Mouse (Mus musculus) hindbrain, embryonic 15.5 days (tissue): ENCODE measurements around the gene Prim2. TPM values are rescaled to one million over a fixed set of nuclear protein-coding genes. Genes with fewer than 3 reads are reported as not detected.

Source experiments
- ATAC-seq: fragments of 200-750 bp; cut with Nextera tagmentation; 2 replicates; pipeline ENCODE4 v1.8.0; 2017; ENCODE audit warnings: low read depth, moderate number of reproducible peaks, moderate TSS enrichment; ENCODE audit not compliant: low FRiP score
- H3K27ac ChIP-seq: fragments of 300-500 bp; sonication (generic); replicated peaks from 2 replicates; pipeline ENCODE4 v1.5.1; 2015; ENCODE audit warnings: mild to moderate bottlenecking, inconsistent platforms
- H3K27me3 ChIP-seq: fragments of 300-500 bp; sonication (generic); 2 replicates; pipeline ENCODE4 v1.6.1; 2015; ENCODE audit warnings: control low read depth, inconsistent platforms
- H3K36me3 ChIP-seq: fragments of 300-500 bp; sonication (generic); 2 replicates; pipeline ENCODE4 v1.6.1; 2015; ENCODE audit warnings: control low read depth, inconsistent platforms
- H3K4me1 ChIP-seq: fragments of 300-500 bp; sonication (generic); replicated peaks from 2 replicates; pipeline ENCODE4 v1.6.1; 2015; ENCODE audit warnings: control low read depth, inconsistent platforms
- H3K4me2 ChIP-seq: fragments of 300-500 bp; sonication (generic); 2 replicates; pipeline ENCODE4 v1.6.1; 2015; ENCODE audit warnings: moderate library complexity, mild to moderate bottlenecking, inconsistent platforms
- H3K4me3 ChIP-seq: fragments of 300-500 bp; sonication (generic); 2 replicates; pipeline ENCODE4 v1.5.1; 2015; ENCODE audit warnings: mild to moderate bottlenecking, inconsistent platforms
- H3K9ac ChIP-seq: fragments of 300-500 bp; sonication (generic); 2 replicates; pipeline ENCODE4 v1.6.1; 2015; ENCODE audit warnings: inconsistent platforms
- H3K9me3 ChIP-seq: fragments of 300-500 bp; sonication (generic); 2 replicates; pipeline ENCODE4 v1.6.1; 2016; ENCODE audit warnings: control low read depth, inconsistent platforms
- WGBS: fragments of 180-500 bp; shearing (Covaris S2); methylation state at CpG from one replicate; pipeline ENCODE4 v1.1.7; 2015; 5-methylcytosine and 5-hydroxymethylcytosine counted together
- polyA plus RNA-seq: library from polyadenylated mRNA; unstranded; fragments of >200 nt; fragmentation: Nextera tagmentation; extraction: Ambion mirVana; gene quantifications from 2 replicates; pipeline ENCODE4 v1.2.1, GENCODE M21; 2015

Gene Prim2
- polyA plus RNA-seq: 22.6 and 24.3 TPM in 2 replicates

DNA sequence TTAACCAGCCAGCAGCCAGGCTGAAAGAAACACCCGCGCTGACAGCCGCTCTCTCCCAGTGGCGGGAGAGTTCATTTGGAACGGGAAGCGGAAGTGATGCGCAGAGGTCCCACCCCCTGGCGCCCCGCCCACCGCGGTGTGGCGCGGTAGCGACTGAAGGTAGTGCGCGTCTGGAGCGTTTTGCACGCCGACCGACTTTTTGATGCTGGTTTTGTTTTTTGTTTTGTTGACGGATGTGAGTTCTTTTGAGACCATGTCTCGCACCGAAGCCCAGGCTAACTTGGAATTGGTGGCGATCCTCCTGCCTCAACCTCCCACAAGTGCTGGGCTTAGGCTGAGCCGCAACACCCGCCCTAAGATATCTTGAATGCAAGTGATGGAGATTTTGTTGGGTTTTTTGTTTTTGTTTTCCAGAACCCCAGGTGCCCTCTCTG lies at the start of gene Prim2:
Gene Prim2, minus strand, starts transcription at position 88 of the 434 bp plus-strand sequence.
- H3K9me3 ChIP-seq: no peaks in the 10 kb centered on the region
- H3K4me2 ChIP-seq: peak within 1 kb of the TSS; percentile 84
- H3K27me3 ChIP-seq: no peaks in the 10 kb centered on the region
- H3K9ac ChIP-seq: peak within 1 kb of the TSS; percentile 81
- WGBS: 0% methylated on average over 26 of the region's 26 CpGs
- peak within 1 kb of the TSS; percentile 57 for H3K4me3 ChIP-seq
- H3K27ac ChIP-seq: peak within 1 kb of the TSS; percentile 96
- H3K4me1 ChIP-seq: peaks cover 12% of the 10 kb centered on the region
- ATAC-seq: peak; percentile 94
- H3K36me3 ChIP-seq: peaks cover 8% of the 10 kb centered on the region; the same call in 1 of the 2 replicates

- 93% methylated on average over 1 of the region's 1 CpGs for WGBS
- Histone ChIP-seq H3K4me1 (peaks cover 16% of the 10 kb centered on the region), H3K9ac (no peak overlapping the region), H3K4me2 (no peak overlapping the region), H3K36me3 (peaks cover 6% of the 10 kb centered on the region; the same call in 1 of the 2 replicates), H3K4me3 (no peak overlapping the region), H3K9me3 (no peaks in the 10 kb centered on the region), H3K27ac (no peak overlapping the region), H3K27me3 (no peaks in the 10 kb centered on the region)
- ATAC-seq: no peak
Observed at GRCm38 (mm10) chr1:33717636-33718035, 48.0 kb upstream of the Prim2 start.

GRCm38 (mm10) chr1:33714796-33715195 lies 45.2 kb upstream of the Prim2 start:
- Histone ChIP-seq H3K9ac (no peak overlapping the region), H3K4me2 (peak overlapping the region; percentile 35), H3K4me1 (0 out of 2 replicates have a peak, but pooled peaks cover 4% of the 10 kb centered on the region), H3K27ac (no peak overlapping the region), H3K27me3 (no peaks in the 10 kb centered on the region), H3K4me3 (no peak overlapping the region), H3K9me3 (no peaks in the 10 kb centered on the region), H3K36me3 (no peaks in the 10 kb centered on the region)
- 5% methylated on average over 10 of the region's 10 CpGs for WGBS
- no peak for ATAC-seq

- no peaks in the 10 kb centered on the region for H3K4me1 ChIP-seq
- 86% methylated on average over 5 of the region's 5 CpGs for WGBS
- H3K4me2 ChIP-seq: no peak overlapping the region
- no peaks in the 10 kb centered on the region for H3K9me3 ChIP-seq
- H3K4me3 ChIP-seq: no peak overlapping the region
- H3K9ac ChIP-seq: no peak overlapping the region
- H3K27ac ChIP-seq: no peak overlapping the region
- no peak for ATAC-seq
- H3K27me3 ChIP-seq: no peaks in the 10 kb centered on the region
- H3K36me3 ChIP-seq: no peaks in the 10 kb centered on the region
Observed at GRCm38 (mm10) chr1:33712026-33712425, 42.4 kb upstream of the Prim2 start.

- Histone ChIP-seq H3K9ac (no peak overlapping the region), H3K27me3 (no peaks in the 10 kb centered on the region), H3K4me2 (no peak overlapping the region), H3K4me3 (no peak overlapping the region), H3K9me3 (no peaks in the 10 kb centered on the region), H3K4me1 (no peaks in the 10 kb centered on the region), H3K27ac (no peak overlapping the region), H3K36me3 (no peaks in the 10 kb centered on the region)
- no peak for ATAC-seq
- 80% methylated on average over 2 of the region's 2 CpGs for WGBS
Observed at GRCm38 (mm10) chr1:33709615-33710014, 40.0 kb upstream of the Prim2 start.

DNA sequence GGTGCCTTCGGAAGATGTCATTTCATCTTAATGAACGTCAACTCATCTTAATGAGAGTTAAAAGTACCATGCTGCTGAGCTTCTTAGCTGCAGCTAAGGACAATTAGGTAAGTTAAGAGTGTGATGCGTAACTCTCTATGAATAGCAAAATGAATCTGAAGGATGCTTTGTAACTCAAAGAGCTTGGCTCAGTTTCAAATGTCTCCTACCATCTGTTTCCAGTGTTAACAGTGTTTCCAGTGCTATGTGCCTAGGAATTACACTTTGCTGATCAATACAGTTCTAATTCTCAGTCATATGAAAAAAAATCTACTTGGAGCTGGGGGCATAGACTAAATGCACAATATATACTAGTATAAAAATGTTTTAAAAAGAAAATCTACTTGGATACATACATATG lies 31.6 kb upstream of the Prim2 start:
- Histone ChIP-seq H3K9ac (no peak overlapping the region), H3K9me3 (no peaks in the 10 kb centered on the region), H3K27ac (no peak overlapping the region), H3K4me2 (no peak overlapping the region), H3K4me1 (no peaks in the 10 kb centered on the region), H3K36me3 (no peaks in the 10 kb centered on the region), H3K4me3 (no peak overlapping the region), H3K27me3 (no peaks in the 10 kb centered on the region)
- ATAC-seq: no peak
- WGBS: 62% methylated on average over 3 of the region's 3 CpGs

DNA sequence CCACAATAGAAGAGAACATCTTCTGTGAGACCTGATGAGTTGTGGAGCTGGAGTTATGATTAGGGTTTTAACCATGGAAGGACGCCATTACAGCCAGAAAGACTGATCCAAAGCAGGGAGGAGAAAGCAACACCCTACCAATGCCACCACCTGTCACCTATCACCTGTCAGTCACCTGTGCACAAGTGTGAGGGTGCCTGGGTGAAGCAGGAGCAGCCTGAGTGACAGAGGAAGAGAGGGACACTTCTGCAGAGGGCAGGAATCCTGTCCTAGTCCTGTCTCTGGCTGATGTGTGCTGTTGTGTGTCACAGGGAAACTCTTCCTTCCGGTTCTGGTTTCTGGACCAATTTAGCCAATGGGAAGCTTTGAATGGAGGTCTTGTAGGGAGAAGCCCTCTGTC lies 26.4 kb upstream of the Prim2 start:
- Histone ChIP-seq H3K4me1 (no peaks in the 10 kb centered on the region), H3K9me3 (no peaks in the 10 kb centered on the region), H3K9ac (no peak overlapping the region), H3K27me3 (no peaks in the 10 kb centered on the region), H3K4me3 (no peak overlapping the region), H3K4me2 (no peak overlapping the region), H3K27ac (no peak overlapping the region), H3K36me3 (no peaks in the 10 kb centered on the region)
- 96% methylated on average over 2 of the region's 2 CpGs for WGBS
- no peak for ATAC-seq

DNA sequence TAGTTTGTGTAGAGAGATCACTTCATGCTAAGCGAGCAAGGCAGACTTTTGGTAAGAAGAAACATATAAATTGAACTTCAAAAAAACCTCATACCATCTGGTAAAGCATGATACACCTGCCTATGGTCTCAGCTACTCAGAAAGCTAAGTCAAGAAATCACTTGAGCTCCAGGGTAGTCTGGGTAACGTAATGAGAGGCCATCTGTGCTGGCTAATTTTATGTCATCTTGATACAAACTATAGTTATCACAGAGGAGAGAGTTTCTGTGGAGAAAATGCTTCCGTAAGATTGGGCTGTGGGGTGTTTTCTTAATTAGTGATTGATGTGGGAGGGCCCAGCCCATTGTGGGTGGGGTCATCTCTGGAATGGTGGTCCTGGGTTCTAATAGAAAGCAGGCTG lies 24.3 kb upstream of the Prim2 start:
- WGBS: 79% methylated on average over 3 of the region's 3 CpGs
- H3K27me3 ChIP-seq: no peaks in the 10 kb centered on the region
- H3K27ac ChIP-seq: no peak overlapping the region
- H3K9ac ChIP-seq: no peak overlapping the region
- H3K9me3 ChIP-seq: no peaks in the 10 kb centered on the region
- H3K4me2 ChIP-seq: no peak overlapping the region
- H3K4me3 ChIP-seq: no peak overlapping the region
- no peaks in the 10 kb centered on the region for H3K4me1 ChIP-seq
- no peaks in the 10 kb centered on the region for H3K36me3 ChIP-seq
- no peak for ATAC-seq

DNA sequence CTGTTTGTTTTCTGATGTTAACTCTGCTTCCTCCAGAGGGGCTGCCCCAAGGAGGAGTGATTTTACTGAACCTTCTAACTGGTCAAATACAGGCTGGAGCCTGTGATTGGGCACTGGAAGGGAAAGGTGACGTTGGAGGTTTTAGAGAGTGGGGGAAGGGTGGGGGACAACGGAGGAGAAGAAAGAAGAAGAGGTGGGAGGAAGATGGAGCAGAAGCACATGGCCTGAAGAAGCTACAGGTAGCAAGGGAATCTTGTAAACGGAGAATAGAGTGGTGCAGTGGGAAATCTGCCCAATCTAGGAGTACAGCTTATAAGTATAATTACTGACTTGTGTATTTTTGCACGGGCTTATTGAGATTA lies 20.5 kb upstream of the Prim2 start:
- H3K9ac ChIP-seq: no peak overlapping the region
- H3K4me3 ChIP-seq: no peak overlapping the region
- no peak for ATAC-seq
- H3K27me3 ChIP-seq: no peaks in the 10 kb centered on the region
- 44% methylated on average over 4 of the region's 4 CpGs for WGBS
- H3K4me1 ChIP-seq: no peaks in the 10 kb centered on the region
- no peak overlapping the region for H3K4me2 ChIP-seq
- no peak overlapping the region for H3K27ac ChIP-seq
- no peaks in the 10 kb centered on the region for H3K9me3 ChIP-seq
- no peaks in the 10 kb centered on the region for H3K36me3 ChIP-seq

DNA sequence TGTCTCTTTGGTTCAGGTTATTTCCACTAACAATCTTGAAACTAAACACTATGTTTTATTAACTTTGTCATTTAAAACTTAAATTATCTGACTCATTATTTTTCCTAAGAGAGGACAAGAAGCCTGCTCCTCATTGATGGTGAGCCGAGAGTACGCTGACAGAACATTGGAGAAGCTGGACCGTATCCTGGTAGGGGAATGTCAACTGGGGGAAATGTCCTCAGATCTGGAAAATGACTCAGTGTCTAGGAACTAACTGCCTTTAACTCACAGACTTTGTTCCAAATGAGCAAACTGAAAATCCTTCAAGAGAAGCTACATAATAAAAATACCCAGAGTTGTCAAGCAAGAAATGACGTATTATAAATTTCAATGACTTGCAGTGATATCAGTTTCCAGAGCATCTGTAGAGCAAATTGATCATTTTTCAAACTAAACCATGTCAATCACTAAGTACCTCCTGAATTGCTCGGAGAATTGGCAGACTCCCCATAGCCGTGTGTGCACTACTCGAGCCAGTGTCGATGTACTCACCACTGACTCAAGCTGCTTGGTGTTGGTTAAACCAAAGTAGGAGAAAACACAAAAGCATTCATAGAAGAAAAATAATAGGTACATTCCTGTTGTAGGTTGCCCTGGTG lies 20.0 kb upstream of the Prim2 start:
- Histone ChIP-seq H3K27ac (no peak overlapping the region), H3K4me2 (no peak overlapping the region), H3K27me3 (no peaks in the 10 kb centered on the region), H3K36me3 (no peaks in the 10 kb centered on the region), H3K4me1 (no peaks in the 10 kb centered on the region), H3K4me3 (no peak overlapping the region), H3K9me3 (no peaks in the 10 kb centered on the region), H3K9ac (no peak overlapping the region)
- ATAC-seq: no peak
- 90% methylated on average over 8 of the region's 8 CpGs for WGBS

DNA sequence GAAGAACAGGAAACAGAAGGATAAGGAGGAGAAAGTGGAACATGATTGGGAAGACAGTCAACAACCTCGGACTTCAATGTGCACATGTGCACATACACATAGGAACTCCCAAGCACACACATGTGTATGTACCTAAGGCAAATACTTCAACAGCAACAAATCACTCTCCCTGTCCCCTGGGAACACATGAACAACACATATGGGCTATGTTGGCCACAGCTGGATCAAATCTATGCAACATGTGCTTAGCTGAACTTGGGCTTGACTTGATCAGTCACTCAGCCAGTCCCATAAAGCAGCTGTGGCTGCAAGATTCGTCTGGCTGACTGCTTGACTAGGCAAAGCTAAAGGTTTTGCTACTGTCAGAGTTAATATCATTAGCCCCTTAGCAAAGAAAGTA lies 19.2 kb upstream of the Prim2 start:
- Histone ChIP-seq H3K27ac (no peak overlapping the region), H3K4me1 (no peaks in the 10 kb centered on the region), H3K9ac (no peak overlapping the region), H3K4me2 (no peak overlapping the region), H3K36me3 (no peaks in the 10 kb centered on the region), H3K4me3 (no peak overlapping the region), H3K27me3 (no peaks in the 10 kb centered on the region), H3K9me3 (no peaks in the 10 kb centered on the region)
- no peak for ATAC-seq
- WGBS: 70% methylated on average over 2 of the region's 2 CpGs

DNA sequence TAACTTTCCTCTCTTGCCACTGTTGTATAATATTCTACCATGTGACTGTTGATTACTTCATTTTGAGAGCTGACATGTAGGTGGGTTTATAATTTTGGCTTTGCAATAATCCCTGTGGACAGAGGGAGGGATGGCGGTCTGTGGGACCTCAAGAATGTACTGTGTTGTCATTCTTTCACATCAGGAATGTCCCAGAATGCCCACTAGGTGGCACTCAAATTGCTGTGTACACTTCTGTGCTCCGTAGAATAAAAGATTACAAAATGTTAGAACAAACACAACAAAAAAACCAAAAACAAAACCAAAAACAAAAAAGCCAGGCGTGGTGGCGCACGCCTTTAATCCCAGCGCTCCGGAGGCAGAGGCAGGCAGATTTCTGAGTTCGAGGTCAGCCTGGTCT lies 14.9 kb upstream of the Prim2 start:
- no peaks in the 10 kb centered on the region for H3K9me3 ChIP-seq
- ATAC-seq: no peak
- no peak overlapping the region for H3K27ac ChIP-seq
- WGBS: 74% methylated on average over 8 of the region's 8 CpGs
- H3K4me2 ChIP-seq: no peak overlapping the region
- no peak overlapping the region for H3K4me3 ChIP-seq
- H3K27me3 ChIP-seq: no peaks in the 10 kb centered on the region
- H3K36me3 ChIP-seq: no peaks in the 10 kb centered on the region
- no peak overlapping the region for H3K9ac ChIP-seq
- H3K4me1 ChIP-seq: no peaks in the 10 kb centered on the region

GRCm38 (mm10) chr1:33680890-33681289 lies 11.3 kb upstream of the Prim2 start:
- Histone ChIP-seq H3K4me1 (no peaks in the 10 kb centered on the region), H3K27ac (no peak overlapping the region), H3K9ac (no peak overlapping the region), H3K4me3 (no peak overlapping the region), H3K27me3 (no peaks in the 10 kb centered on the region), H3K4me2 (no peak overlapping the region), H3K36me3 (no peaks in the 10 kb centered on the region), H3K9me3 (no peaks in the 10 kb centered on the region)
- ATAC-seq: no peak
- WGBS: 88% methylated on average over 7 of the region's 7 CpGs
